Comparison of ENCODE assay signal across 16 mouse cellular contexts in genomic region chr15:81122078-81122477, GRCm38 (mm10).
A peak's percentile ranks its signal among the peaks of the same experiment; 100 is the strongest.
DNase-seq lines count a peak whose midpoint lies in the region; ATAC-seq lines count a peak whose summit lies in the region.
"Had no signal": no experiment of that assay in that cellular context is flagged by ENCODE, and none has a peak within 500 bp of the region (broad histone marks: within the 10 kb centered on the region; RNA-seq: fewer than 3 reads in every experiment).

No protein-coding gene starts in this region.

- no peak overlapping the region for H3K9ac ChIP-seq in forebrain, embryonic 13.5 days
- no peak overlapping the region for H3K9ac ChIP-seq in midbrain, embryonic 13.5 days (replicated peaks)
- H3K9ac ChIP-seq in midbrain, embryonic 14.5 days (replicated peaks; ENCODE audit: low read length): no peak overlapping the region
- H3K9ac ChIP-seq in forebrain, embryonic 15.5 days (replicated peaks): no peak overlapping the region
- H3K9ac ChIP-seq: hindbrain, embryonic 15.5 days; limb, embryonic 15.5 days had no signal

- 68% methylated on average over 2 of the region's 2 CpGs for WGBS in forebrain, embryonic 13.5 days
- WGBS in forebrain, embryonic 10.5 days: 76% methylated on average over 2 of the region's 2 CpGs
- WGBS in midbrain, embryonic 13.5 days: 52% methylated on average over 2 of the region's 2 CpGs
- WGBS in midbrain, embryonic 14.5 days: 57% methylated on average over 2 of the region's 2 CpGs
- WGBS in forebrain, embryonic 15.5 days: 74% methylated on average over 2 of the region's 2 CpGs

- H3K36me3 ChIP-seq in forebrain, embryonic 13.5 days (ENCODE audit: poor library complexity, severe bottlenecking): no peaks in the 10 kb centered on the region
- H3K36me3 ChIP-seq in forebrain, embryonic 10.5 days (replicated peaks): peaks cover 5% of the 10 kb centered on the region; the same call in 1 of the 2 replicates
- H3K36me3 ChIP-seq in midbrain, embryonic 13.5 days: no peaks in the 10 kb centered on the region
- no peaks in the 10 kb centered on the region for H3K36me3 ChIP-seq in midbrain, embryonic 14.5 days (ENCODE audit: control insufficient read depth, insufficient read depth, low read length)
- no peaks in the 10 kb centered on the region for H3K36me3 ChIP-seq in forebrain, embryonic 15.5 days
- H3K36me3 ChIP-seq: hindbrain, embryonic 15.5 days; limb, embryonic 15.5 days had no signal

- no peaks in the 10 kb centered on the region for H3K27me3 ChIP-seq in forebrain, embryonic 13.5 days
- no peaks in the 10 kb centered on the region for H3K27me3 ChIP-seq in forebrain, embryonic 10.5 days (ENCODE audit: poor library complexity, severe bottlenecking)
- no peaks in the 10 kb centered on the region for H3K27me3 ChIP-seq in midbrain, embryonic 13.5 days
- H3K27me3 ChIP-seq in midbrain, embryonic 14.5 days (ENCODE audit: control insufficient read depth, insufficient read depth, low read length): no peaks in the 10 kb centered on the region
- no peaks in the 10 kb centered on the region for H3K27me3 ChIP-seq in forebrain, embryonic 15.5 days
- H3K27me3 ChIP-seq: hindbrain, embryonic 15.5 days; limb, embryonic 15.5 days had no signal

- no peak for ATAC-seq in forebrain, embryonic 13.5 days
- ATAC-seq in midbrain, embryonic 13.5 days: no peak; the same call in 1 of the 2 replicates
- no peak for ATAC-seq in midbrain, embryonic 14.5 days (ENCODE audit: low FRiP score, low TSS enrichment)
- ATAC-seq in forebrain, embryonic 15.5 days (replicated peaks): no peak

- DNase-seq in forebrain, embryonic 10.5 days (ENCODE audit: extremely low spot score, low spot score): no peak
- DNase-seq in midbrain, embryonic 14.5 days: no peak
- DNase-seq in retina, embryonic 14.5 days (ENCODE audit: low spot score): peak; percentile 39
- no peak for DNase-seq in layer of hippocampus, postnatal 10 days (ENCODE audit: low spot score in 2 of 2)
- DNase-seq: cerebellum, adult 9-11 months; embryo, embryonic 11 days; gastrocnemius, postnatal 25 days; kidney, adult 18-20 months; kidney, postnatal 10 days; lung, postnatal 10 days; thymus, postnatal 36 days had no signal

- no peak overlapping the region for H3K4me2 ChIP-seq in forebrain, embryonic 13.5 days
- no peak overlapping the region for H3K4me2 ChIP-seq in midbrain, embryonic 13.5 days (replicated peaks)
- H3K4me2 ChIP-seq in midbrain, embryonic 14.5 days (ENCODE audit: low read length): no peak overlapping the region
- H3K4me2 ChIP-seq in forebrain, embryonic 15.5 days (replicated peaks): no peak overlapping the region
- H3K4me2 ChIP-seq: hindbrain, embryonic 15.5 days; limb, embryonic 15.5 days had no signal

- H3K27ac ChIP-seq in forebrain, embryonic 13.5 days: peak overlapping the region; percentile 54
- H3K27ac ChIP-seq in forebrain, embryonic 10.5 days: no peak overlapping the region; the same call in 1 of the 2 replicates
- peak overlapping the region; percentile 68 for H3K27ac ChIP-seq in midbrain, embryonic 13.5 days
- H3K27ac ChIP-seq in midbrain, embryonic 14.5 days (replicated peaks; ENCODE audit: low read depth, low read length): no peak overlapping the region
- 0 out of 2 replicates have a peak overlapping the region, but pooled peaks have one; percentile 4 for H3K27ac ChIP-seq in forebrain, embryonic 15.5 days (replicated peaks)
- H3K27ac ChIP-seq: hindbrain, embryonic 15.5 days; limb, embryonic 15.5 days had no signal

- H3K4me3 ChIP-seq in forebrain, embryonic 13.5 days: no peak overlapping the region
- no peak overlapping the region for H3K4me3 ChIP-seq in forebrain, embryonic 10.5 days
- no peak overlapping the region for H3K4me3 ChIP-seq in midbrain, embryonic 13.5 days (replicated peaks)
- H3K4me3 ChIP-seq in midbrain, embryonic 14.5 days (replicated peaks; ENCODE audit: low read depth, low read length): no peak overlapping the region
- no peak overlapping the region for H3K4me3 ChIP-seq in forebrain, embryonic 15.5 days
- H3K4me3 ChIP-seq: hindbrain, embryonic 15.5 days; limb, embryonic 15.5 days had no signal

- H3K9me3 ChIP-seq in forebrain, embryonic 13.5 days (replicated peaks): no peaks in the 10 kb centered on the region
- no peaks in the 10 kb centered on the region for H3K9me3 ChIP-seq in forebrain, embryonic 10.5 days
- no peaks in the 10 kb centered on the region for H3K9me3 ChIP-seq in midbrain, embryonic 13.5 days
- H3K9me3 ChIP-seq in midbrain, embryonic 14.5 days (ENCODE audit: control insufficient read depth, low read length): no peaks in the 10 kb centered on the region
- no peaks in the 10 kb centered on the region for H3K9me3 ChIP-seq in forebrain, embryonic 15.5 days
- H3K9me3 ChIP-seq: hindbrain, embryonic 15.5 days; limb, embryonic 15.5 days had no signal

- peaks cover 30% of the 10 kb centered on the region for H3K4me1 ChIP-seq in forebrain, embryonic 13.5 days
- peaks cover 27% of the 10 kb centered on the region for H3K4me1 ChIP-seq in forebrain, embryonic 10.5 days
- peaks cover 30% of the 10 kb centered on the region for H3K4me1 ChIP-seq in midbrain, embryonic 13.5 days (replicated peaks)
- H3K4me1 ChIP-seq in midbrain, embryonic 14.5 days (ENCODE audit: control insufficient read depth, insufficient read depth, low read length): 0 out of 2 replicates have a peak, but pooled peaks cover 2% of the 10 kb centered on the region
- H3K4me1 ChIP-seq in forebrain, embryonic 15.5 days: peaks cover 12% of the 10 kb centered on the region
- H3K4me1 ChIP-seq: limb, embryonic 15.5 days had no signal

Comparison
In these comparisons a context has a peak if more than half of its experiments do, and no peak if none do; other contexts are left out.
1. H3K27ac ChIP-seq: peak in forebrain, embryonic 13.5 days (single experiment), midbrain, embryonic 13.5 days (single experiment) and forebrain, embryonic 15.5 days (single experiment); none in forebrain, embryonic 10.5 days (single experiment) and midbrain, embryonic 14.5 days (single experiment).